Mouse (Mus musculus) cerebellum, postnatal 25 days (tissue): ENCODE data around the gene Olfr1261.

Experiments
- DNase-seq, 2 experiments: peaks; one replicate each; pipeline ENCODE4 v3.0.0; 2021; ENCODE audit warnings: mixed read lengths in 2 of 2

The Olfr1261 gene

DNA sequence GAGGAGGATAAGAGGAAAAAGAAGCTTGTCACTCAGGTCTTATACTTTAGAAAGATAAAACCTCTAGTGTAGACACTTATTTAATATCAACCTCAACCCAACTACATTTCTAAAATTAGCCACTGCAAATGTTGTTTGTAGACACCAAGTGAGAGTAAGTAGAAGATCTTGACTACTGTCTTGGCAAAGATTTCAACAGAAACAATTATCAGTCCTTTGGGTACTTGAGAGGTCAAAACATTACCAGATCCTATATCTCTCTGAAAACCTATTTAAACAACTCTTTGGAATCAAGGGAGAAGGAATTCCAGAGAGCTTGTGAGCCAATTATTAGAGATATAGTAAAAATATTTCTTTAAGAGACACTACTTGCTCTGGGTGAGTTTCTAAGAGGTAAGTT lies at the start of gene Olfr1261:
Gene Olfr1261 (plus strand): TSS at position 301 of the 400 bp plus-strand sequence.
- DNase-seq, result no peak

- DNase-seq, result no peak
Observed at GRCm38 (mm10) chr2:89948564-89948963, 42.5 kb upstream of the Olfr1261 start, which contains the start of gene Olfr1259. TSS of gene Olfr1259 (minus strand) at chr2:89948664.

DNA sequence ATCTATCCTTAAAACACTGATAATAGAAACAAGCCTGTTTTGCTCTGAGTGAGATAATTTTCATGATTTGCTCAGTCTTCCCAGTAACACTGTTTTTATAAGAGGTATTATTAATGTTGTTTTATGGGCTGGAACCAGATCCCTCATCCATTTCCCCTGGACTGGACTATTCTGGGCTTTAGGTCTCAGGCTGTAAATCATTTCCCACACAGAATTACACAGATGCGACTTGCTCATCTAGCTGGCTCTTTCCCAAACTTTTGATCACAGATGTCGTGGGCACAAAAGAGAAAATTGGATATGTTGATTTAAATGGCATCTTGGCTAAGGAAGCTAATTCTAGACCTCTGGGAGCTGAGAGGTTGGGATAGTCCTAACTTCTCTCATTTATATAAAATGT lies 16.8 kb upstream of the Olfr1261 start, which contains the start of gene Olfr1260:
Gene Olfr1260 (plus strand): TSS at position 157 of the 400 bp plus-strand sequence.
- no peak for DNase-seq

DNA sequence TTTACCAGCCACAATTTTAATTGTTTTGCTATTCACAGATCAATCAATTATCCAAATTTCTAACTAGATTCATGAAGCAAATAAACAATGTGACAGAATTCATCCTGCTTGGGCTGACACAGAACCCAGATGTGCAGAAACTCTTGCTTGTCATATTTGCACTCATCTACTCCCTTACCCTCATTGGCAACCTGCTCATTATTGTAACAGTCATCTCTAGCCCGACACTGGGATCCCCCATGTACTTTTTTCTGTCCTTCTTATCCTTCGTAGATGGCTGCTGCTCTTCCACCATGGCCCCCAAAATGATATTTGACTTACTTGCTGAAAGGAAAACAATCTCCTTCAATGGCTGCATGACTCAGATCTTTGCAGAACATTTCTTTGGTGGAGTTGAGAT lies 13.3 kb upstream of the Olfr1261 start:
- DNase-seq, result no peak

- no peak for DNase-seq
Observed at GRCm38 (mm10) chr2:89999845-90000244, 8.8 kb downstream of the Olfr1261 start, which contains the start of gene Olfr1262. TSS of gene Olfr1262 (plus strand) at chr2:90000145.

- DNase-seq, result no peak
Observed at GRCm38 (mm10) chr2:90011831-90012230, 20.8 kb downstream of the Olfr1261 start, which contains the start of gene Olfr1263. TSS of gene Olfr1263 (plus strand) at chr2:90012131.

DNA sequence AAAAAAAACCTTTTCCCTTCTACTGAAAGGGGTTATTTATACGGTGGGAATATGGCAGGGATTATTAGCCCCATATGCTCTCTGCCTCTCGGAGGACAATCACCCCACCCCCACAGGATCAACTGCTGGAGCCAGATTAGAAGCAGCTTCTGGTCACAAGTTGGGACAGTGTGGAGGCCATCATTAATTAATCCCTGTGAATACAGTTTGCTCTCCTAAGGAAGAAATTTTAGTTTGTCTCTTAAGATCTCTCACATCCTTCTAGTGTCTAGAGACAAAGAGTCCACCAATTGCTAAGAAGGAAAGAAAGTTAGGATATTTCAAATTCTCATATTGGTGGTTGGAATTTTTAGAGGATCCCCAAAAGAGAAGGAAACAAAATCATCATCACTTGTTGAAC lies 34.5 kb downstream of the Olfr1261 start, which contains the start of gene Olfr1264:
Gene Olfr1264 (minus strand): TSS at position 101 of the 400 bp plus-strand sequence.
- no peak for DNase-seq

GRCm38 (mm10) chr2:90035037-90035436 lies 44.0 kb downstream of the Olfr1261 start, which contains the start of gene Olfr1265:
TSS of gene Olfr1265 (plus strand) at chr2:90035337.
- DNase-seq, result no peak
